Mouse (Mus musculus): ENCODE measurements at regions not wholly inside any gene's neighbourhood (a gene's known extent, or its start where the extent isn't known, plus 50 kb on each side); places are given as distances from the start of the nearest gene placed in this dataset.
A peak's percentile ranks its signal among the peaks of the same experiment; 100 is the strongest.

DNA sequence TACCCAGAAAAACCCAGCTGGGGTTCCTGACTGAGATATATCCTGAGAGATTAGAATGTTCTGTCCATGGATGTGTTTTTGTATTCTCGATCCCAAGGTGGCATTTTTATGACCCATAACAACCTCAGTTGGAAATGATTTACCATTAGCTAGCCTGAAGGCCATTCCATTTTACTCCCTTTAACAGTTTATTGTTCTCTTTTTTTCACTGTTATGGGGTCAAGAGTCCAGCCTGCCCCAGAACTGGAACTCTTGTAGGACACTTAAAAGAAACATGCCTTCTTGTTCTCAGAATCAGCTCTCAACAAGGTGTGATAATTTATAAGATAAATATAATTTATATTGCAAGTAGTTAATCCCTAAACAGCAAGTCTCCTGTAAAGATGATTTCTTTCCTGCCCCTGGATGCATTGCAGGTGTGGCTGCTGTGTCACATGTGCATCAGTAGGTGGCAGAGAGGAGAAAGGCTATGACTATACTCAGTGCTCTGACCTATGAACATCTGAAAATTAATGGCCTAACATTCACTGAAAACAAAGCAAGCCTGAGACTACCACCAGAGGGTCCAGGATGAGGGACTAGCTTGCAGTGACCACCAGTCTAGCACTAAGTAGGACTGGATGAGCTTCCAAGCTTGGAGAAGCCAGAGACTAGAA, 181.6 kb upstream of the Gm527 start:
- no peak for DNase-seq

- no peak for DNase-seq
Observed at GRCm38 (mm10) chr12:64703419-64703818, 214.3 kb upstream of the Gm527 start.

GRCm38 (mm10) chr12:64701066-64701465, 216.6 kb upstream of the Gm527 start:
- DNase-seq: no peak

DNA sequence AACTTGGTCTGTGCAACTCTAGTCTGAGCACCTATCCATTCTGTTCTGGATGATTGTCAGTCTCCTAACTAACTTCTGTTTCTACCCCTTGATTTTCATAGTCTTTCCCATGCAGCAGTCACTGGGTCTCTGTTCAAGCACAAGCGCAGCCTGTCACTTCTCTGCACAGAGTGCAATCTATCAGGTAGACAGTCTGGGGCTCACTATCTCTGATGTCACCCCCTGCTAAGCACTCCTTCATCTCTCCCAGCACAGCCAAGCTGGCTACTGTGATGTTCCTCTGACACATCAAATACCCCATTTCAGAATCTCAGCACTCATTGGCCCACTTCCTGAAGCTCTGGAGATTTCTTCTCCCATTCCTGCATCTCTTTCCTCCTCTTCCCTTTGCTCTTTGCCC, 220.9 kb upstream of the Fscb start:
- DNase-seq: no peak

- DNase-seq: peak; percentile 2 to 3
Observed at GRCm38 (mm10) chr12:64692196-64693169, 218.0 kb upstream of the Fscb start.

GRCm38 (mm10) chr12:64689642-64690041, 215.2 kb upstream of the Fscb start:
- no peak for DNase-seq

- DNase-seq: no peak
Observed at GRCm38 (mm10) chr12:64688618-64689017, 214.1 kb upstream of the Fscb start.

DNA sequence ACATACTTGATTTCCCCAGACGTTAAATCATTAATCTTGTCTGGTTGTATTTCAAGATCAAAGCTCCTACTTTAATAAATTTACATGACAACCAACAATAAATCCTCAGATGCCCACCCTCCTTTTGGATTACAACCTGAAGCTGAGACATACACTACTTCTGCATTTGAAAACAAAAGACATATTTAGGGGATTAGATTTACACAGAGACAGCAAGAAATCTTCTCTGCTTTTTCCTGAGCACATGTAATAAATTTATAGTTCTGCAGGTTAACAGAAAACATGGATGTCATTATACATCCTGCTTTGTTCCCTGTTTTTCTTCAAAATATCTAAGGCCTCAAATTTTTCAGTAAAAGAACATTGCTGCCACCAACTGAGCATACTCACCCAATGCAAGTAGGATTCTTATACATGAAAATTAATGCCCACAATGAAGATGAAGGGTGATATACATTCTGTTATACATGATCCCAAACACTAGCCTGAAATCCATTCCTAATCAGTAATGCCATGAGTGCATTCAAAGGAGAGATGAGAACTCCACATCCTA, 166.4 kb upstream of the Fscb start:
- no peak for DNase-seq

- DNase-seq: no peak
Observed at GRCm38 (mm10) chr12:64614877-64615276, 140.4 kb upstream of the Fscb start.

All from kidney, postnatal 4 days (tissue).